Mouse (Mus musculus): ENCODE measurements around the gene St6galnac5. TPM values are rescaled to one million over a fixed set of nuclear protein-coding genes. Genes with fewer than 3 reads are reported as not detected.
"Not testable (repeated sequence)": the region's sequence is repeated elsewhere in the genome, so short reads cannot be mapped to it uniquely, and the experiment has no call there.

Gene St6galnac5
- total RNA-seq, 4 experiments from 2014 or later: 0.07 to 0.38 (median 0.15) TPM

DNA sequence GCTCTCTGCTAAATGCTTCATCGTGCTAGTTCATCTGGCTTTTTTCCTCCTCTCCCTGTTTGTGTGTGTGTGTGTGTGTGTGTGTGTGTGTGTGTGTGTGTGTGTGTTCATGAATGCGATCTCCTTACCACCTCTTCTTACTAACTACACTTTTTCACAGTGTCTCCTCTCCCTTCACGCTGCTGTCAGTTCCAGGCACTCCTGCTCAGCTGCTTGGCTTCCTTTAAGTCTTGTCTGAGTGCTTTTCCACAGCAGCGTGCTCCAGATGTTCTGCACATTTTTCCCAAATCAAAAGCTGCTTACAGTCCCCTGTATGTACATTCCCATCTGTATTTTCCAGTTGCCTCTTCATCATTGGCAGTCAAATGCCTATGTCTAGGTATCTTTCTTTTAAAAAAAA is 189.0 kb downstream of the St6galnac5 start:
- DNase-seq (ENCODE audit: low spot score in 2 of 2): no peak

DNA sequence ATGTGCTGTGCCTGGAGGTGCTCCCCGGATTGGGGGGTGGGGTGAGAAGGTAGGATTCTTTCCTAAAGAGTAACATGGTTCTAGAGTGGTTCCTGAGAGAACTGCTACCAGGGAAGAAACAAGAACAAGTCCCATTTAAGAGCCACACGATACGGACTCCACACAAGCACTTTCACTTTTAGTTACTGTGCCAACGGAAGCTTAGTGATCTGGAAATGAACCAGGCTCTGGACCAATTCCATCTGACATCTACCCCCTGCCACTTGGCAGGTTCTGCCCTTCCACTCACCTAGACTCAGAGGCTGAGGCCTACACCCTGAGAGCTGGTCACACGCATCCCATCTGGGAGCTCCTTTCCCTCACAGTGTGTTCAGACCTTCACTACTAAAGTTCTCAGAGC is 189.4 kb downstream of the St6galnac5 start:
- no peak for DNase-seq (ENCODE audit: low spot score in 2 of 2)

DNA sequence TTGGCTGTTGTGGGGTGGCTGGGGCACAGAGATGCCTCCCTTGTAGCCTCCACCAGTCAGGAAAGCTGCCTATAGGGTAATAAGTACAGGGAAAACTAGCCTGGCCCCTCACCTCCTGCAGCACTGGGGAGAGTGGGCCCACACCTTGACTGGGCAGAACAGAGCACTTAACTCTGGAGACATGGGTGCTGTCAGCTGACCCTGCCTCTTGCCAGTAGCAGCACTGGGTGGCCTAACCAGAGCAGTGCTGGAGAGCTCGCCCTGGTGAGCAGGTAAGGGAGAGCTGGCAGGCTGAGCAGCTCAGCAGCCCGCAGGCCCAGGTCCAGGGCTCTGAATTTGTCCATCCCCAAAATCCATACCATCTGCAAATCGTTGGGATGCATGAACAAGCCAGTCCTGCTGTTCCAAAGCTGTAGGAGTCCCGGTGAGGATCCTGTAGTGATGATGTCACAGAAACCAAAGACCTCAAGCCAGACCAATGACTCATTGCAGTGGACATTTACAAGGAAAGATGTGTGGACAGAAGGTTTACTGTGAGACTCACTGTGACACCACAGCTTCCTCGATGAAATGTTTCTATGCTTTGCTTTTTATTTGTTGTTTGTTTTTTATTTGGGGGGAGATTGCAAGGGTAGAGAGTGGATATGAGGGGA is 193.6 kb downstream of the St6galnac5 start:
- not testable (repeated sequence) for DNase-seq (ENCODE audit: low spot score in 2 of 2)

DNA sequence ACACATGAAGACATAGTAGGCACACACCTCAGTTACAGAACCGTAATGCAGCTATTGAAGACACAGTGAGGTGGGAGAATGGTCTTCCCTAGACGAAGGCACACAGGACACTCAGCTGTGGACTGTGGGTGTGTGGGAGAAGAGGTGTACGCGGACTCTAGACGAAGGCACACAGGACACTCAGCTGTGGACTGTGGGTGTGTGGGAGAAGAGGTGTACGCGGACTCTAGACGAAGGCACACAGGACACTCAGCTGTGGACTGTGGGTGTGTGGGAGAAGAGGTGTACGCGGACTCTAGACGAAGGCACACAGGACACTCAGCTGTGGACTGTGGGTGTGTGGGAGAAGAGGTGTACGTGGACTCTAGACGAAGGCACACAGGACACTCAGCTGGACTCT is 197.7 kb downstream of the St6galnac5 start:
- not testable (repeated sequence) for DNase-seq (ENCODE audit: low spot score in 2 of 2)

DNA sequence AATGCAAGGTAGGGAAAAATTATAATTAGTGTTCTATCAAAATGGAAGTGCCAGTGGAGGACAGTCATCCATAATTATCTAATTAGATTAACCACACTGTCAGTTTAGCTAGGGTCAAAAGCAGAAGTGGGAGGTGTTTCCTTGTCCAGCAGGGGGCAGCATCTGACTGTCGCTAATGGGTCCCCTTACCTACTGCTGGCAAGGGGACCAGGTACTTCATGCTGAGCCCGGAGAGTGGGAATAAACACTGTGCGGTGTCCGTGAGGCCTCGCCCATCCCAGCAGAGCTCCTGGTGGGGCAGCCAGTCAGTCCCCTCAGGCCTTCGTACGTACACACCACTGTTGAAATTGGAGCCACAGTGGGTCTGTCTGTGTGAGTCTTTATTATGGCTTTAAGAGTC is 198.3 kb downstream of the St6galnac5 start:
- peak; percentile 13 to 33 for DNase-seq (ENCODE audit: low spot score in 2 of 2)

DNA sequence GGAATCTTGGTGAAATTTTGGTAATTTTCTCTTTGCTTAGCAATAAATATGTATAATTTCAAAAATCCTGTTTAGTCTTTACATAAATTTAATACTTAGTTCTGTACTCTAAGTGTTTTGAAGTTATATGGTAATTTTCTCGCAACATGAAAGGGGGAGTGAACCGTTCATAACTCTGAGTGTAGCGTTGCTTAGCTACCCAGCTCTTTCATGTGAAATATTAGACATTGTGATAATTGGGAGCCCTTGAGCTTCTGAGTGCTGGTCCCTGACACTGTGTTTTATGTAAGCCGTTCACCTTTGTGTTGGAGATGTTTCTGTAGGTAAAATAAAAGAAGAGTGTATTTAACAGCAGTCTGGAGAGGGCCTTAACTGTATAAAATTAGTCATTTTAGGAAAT is 202.2 kb downstream of the St6galnac5 start:
- no peak for DNase-seq (ENCODE audit: low spot score in 2 of 2)

DNA sequence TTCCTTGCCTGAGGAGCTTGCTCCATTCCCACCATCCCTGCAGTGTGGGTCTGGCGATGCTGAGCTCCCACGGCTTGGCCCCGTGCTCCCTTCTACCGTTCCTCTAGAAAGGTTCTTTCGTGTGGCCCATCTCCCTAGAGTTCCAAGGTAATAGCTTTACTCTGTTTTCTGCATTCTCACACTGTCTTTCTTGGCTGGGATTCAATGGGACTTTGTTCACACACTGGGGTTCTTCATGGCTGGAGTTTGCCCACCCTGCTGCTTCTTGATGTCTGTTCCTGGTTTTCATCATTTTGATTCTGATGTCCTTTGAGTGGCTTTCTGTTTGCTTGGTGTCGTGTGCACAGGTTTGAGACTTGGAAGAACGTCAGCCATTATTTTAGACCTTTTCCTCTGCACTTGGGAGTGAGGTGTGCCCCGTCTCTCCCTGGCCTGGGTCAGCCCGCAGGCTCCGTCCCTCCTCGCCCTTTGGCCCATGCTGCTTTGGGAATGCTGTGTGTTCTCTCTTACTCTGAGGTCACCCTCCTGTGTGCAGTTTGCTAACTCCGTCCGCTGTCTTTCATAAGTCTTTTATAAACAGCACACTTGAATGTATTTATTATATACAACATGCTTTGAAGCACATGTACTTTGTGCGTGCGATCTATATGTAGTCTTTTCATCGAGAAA is 205.0 kb downstream of the St6galnac5 start:
- no peak for DNase-seq (ENCODE audit: low spot score in 2 of 2)

DNA sequence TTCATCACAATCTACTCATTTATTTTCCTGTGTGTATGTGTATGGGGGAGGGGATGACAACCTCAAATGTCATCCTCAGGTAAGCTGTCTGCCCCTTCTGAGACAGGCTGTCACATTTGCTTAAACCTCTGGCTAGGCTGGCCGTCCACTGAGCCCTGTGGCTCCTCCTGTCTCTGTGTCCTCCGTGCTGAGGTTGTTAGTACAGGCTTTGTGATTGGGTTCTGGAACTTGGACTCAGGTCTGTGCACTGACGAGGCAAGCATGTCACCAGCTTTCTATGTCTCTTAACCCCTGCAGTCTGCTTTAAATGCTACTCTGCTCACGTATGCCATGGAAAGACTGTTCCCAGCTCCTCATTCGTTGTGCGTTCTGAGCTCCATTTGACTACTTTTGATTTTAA is 205.7 kb downstream of the St6galnac5 start:
- no peak for DNase-seq (ENCODE audit: low spot score in 2 of 2)

DNA sequence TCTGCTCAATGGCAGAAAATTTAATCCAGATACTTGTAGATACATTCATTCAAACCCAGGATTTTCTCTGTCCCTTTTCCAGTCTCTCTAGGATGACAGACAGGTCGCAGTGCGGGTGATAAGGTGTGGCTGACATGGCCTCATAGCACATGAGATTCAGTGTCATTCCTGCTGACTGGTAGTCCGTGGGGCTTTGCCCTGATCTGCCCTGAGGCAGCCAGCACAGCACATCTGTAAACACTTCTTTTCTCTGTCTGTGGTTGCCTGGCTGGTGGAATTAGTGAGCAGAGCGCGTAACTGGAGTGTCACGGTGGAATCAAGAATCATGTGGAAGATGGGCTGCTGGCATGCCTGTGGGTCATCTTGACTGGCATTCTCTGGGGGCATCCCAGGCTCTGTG is 212.0 kb downstream of the St6galnac5 start:
- DNase-seq (ENCODE audit: low spot score in 2 of 2): no peak

DNA sequence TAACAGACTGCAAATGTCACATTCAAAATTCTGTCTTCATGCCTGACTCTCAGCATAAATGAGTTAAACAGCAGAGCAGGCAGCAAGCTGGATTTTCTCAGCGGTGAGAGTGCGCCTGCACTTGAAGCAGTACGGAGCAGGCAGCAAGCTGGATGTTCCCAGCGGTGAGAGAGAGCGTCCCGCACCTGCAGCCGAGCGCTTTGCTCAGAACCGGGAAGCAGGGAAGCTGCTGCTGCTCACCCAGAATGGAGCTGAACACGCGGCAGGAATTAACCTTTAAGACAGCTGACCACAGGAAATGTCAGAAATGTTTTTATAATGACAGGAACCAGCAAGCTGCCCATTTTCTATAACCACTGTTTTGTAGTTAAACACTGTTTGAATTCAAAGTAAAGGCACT is 214.6 kb downstream of the St6galnac5 start:
- no peak for DNase-seq (ENCODE audit: low spot score in 2 of 2)
